Mouse (Mus musculus) bone marrow macrophage, adult 2 months (primary cell): ENCODE data around the gene Arhgef3. TPM values are rescaled to one million over a fixed set of nuclear protein-coding genes. Genes with fewer than 3 reads are reported as not detected.

Experiments used
- H3K27ac ChIP-seq: 2 replicates; pipeline ENCODE4 v1.5.1; 2012; ENCODE audit warnings: low read depth, low read length; ENCODE audit not compliant: insufficient read depth
- H3K4me1 ChIP-seq: 2 replicates; pipeline ENCODE4 v1.6.1; 2012; ENCODE audit warnings: low read length; ENCODE audit not compliant: control insufficient read depth, insufficient read depth
- H3K4me3 ChIP-seq: 2 replicates; pipeline ENCODE4 v1.5.1; 2012; ENCODE audit warnings: mild to moderate bottlenecking, low read length, moderate library complexity; ENCODE audit not compliant: insufficient read depth
- CTCF ChIP-seq: IDR thresholded peaks from 2 replicates; pipeline ENCODE4 v1.5.1; 2012; ENCODE audit warnings: low read depth, mild to moderate bottlenecking, low read length, moderate library complexity
- POLR2A ChIP-seq: IDR thresholded peaks from 2 replicates; pipeline ENCODE4 v1.6.1; 2012; ENCODE audit warnings: mild to moderate bottlenecking, low read depth, low read length, borderline replicate concordance
- polyA plus RNA-seq: library from polyadenylated mRNA; stranded (reverse); fragments of >200 nt; gene quantifications from 2 replicates; pipeline ENCODE4 v1.2.4, GENCODE M21; 2012; ENCODE audit not compliant: missing spikeins, insufficient read depth, insufficient read length

The Arhgef3 gene
- polyA plus RNA-seq, 1 experiment: 10.2 TPM

DNA sequence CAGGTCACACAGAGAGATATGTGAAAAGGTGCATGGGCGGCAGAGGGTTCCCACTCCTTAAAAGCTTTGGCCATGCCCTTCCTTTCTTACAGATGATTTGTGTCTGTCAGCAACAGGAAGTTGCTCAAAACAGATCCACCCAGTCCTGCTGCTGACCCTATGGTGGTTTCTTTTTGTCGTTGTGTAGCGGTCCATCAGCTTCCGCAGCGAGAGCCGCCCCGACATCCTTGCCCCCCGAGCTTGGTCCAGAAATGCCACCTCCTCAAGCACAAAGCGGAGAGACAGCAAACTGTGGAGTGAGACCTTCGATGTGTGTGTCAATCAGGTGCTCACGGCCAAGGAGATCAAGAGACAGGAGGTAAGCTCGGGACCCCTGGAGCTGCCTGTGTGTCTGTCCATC lies 264.7 kb downstream of the Arhgef3 start:
- Histone ChIP-seq H3K27ac (peak overlapping the region; percentile 71), H3K4me3 (peak overlapping the region; percentile 86), H3K4me1 (peaks cover 28% of the 10 kb centered on the region)
- no peak for TF ChIP-seq POLR2A

DNA sequence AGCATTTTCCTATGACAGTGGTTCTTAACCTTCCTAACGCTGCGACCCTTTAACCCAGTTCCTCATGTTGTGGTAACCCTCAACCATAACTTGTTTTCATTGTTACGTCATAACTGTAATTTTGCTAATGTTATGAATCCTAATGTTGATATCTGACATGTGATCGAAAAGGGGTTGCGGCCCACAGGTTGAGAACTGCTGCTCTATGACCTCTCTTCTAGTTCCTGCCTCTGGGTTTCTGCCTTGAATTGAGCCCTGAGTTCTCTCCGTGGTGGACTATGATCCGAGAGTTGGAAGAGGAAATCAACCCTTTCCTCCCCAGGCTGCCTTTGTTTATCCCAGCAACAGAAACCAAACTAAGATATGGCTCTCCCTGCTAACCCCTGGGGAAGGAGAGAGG lies 266.8 kb downstream of the Arhgef3 start:
- no peak overlapping the region for H3K27ac ChIP-seq
- H3K4me1 ChIP-seq: peaks cover 22% of the 10 kb centered on the region
- H3K4me3 ChIP-seq: no peak overlapping the region
- TF ChIP-seq CTCF (no peak), POLR2A (no peak)

- TF ChIP-seq CTCF: no peak
- TF ChIP-seq POLR2A: no peak
- H3K27ac ChIP-seq: no peak overlapping the region
- H3K4me1 ChIP-seq: peaks cover 18% of the 10 kb centered on the region
- H3K4me3 ChIP-seq: no peak overlapping the region
Observed at GRCm38 (mm10) chr14:27383321-27383830, 268.7 kb downstream of the Arhgef3 start.

DNA sequence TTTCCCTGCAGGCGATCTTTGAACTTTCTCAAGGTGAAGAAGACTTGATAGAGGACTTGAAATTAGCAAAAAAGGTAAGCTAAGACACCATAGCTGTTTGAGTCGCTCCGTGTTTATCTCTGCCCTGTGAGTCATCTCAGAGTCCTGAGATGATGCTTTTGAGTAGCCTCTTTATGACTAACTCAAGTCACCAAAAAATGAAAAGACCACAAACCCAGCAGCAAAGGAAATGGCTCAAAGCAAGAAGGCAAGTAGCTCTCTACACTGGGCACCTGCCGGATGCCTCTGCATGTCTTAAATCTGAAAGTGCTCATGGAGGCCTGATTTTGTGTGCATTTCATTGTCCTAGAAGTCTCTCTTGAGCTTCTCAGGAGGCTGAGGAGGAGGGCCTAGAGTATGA lies 269.4 kb downstream of the Arhgef3 start:
- no peak for TF ChIP-seq POLR2A
- TF ChIP-seq CTCF: no peak
- H3K27ac ChIP-seq: no peak overlapping the region
- H3K4me1 ChIP-seq: peaks cover 12% of the 10 kb centered on the region
- no peak overlapping the region for H3K4me3 ChIP-seq

DNA sequence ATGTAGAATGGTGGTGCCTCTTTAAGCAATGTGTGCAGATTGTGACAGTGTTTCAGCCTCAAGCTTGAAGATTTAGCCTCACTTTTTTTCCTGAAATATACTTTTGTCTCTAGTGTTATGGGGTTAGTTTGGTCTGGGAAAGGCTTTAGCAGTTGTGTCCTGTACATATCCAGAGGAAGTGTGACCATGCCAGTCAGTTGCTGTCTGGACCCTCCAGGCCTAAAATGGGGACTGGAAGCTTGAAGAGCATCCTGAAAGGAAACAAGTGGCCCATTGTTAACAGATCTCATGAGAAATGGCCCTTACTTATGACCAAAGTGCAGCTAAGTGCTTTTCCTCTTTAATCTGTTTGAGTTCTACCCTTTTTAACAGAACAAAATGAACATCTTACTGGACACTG lies 273.9 kb downstream of the Arhgef3 start:
- no peaks in the 10 kb centered on the region for H3K4me1 ChIP-seq
- no peak for TF ChIP-seq POLR2A
- no peak for TF ChIP-seq CTCF
- H3K4me3 ChIP-seq: no peak overlapping the region
- H3K27ac ChIP-seq: no peak overlapping the region

DNA sequence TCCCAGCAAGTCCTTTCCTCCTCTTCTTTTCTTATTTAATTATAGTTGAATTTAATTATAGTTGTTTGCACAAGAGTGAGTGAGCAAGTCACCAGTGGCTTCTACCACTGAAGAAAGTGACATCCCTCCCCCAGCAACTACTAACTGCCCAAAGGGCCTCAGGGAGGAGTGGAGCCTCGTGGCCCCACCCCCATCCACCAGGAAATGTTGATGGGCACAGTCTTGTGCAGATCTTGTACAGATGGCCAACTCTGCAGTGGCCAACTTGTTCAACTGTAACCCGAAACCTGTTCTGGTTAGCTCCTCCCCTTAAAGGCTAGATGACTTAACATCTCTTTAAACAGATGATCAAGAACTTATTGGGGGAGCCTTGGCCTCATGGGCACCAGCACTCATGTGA lies 275.0 kb downstream of the Arhgef3 start:
- H3K4me1 ChIP-seq: no peaks in the 10 kb centered on the region
- no peak overlapping the region for H3K4me3 ChIP-seq
- no peak overlapping the region for H3K27ac ChIP-seq
- no peak for TF ChIP-seq CTCF
- no peak for TF ChIP-seq POLR2A

- no peak overlapping the region for H3K4me3 ChIP-seq
- TF ChIP-seq POLR2A (no peak), CTCF (no peak)
- no peak overlapping the region for H3K27ac ChIP-seq
- no peaks in the 10 kb centered on the region for H3K4me1 ChIP-seq
Observed at GRCm38 (mm10) chr14:27390663-27391062, 276.0 kb downstream of the Arhgef3 start.

DNA sequence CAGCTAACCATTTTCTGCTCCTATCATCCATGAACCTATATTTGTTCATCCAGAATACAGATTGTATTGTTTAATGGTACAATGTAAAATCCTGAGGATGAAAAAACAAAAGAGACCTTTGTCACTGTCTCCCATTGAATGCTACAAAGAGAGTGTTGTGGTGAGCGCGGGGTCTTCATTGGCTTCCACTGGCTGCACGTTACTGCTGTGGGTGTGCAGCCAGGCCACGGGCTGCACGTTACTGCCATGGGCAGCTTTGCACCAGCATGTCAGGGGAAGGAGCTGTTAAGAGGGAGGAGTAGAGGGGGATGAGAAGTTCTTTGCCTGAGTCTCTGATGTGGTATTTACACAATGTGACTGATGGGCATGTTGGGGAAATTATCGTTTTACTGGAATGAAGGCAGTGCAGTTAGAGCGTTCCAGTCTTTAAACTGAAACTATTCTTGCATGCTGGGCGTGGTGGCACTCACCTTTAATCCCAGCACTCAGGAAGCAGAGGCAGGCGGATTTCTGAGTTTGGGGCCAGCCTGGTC lies 277.1 kb downstream of the Arhgef3 start:
- Histone ChIP-seq H3K27ac (no peak overlapping the region), H3K4me1 (no peaks in the 10 kb centered on the region), H3K4me3 (no peak overlapping the region)
- TF ChIP-seq POLR2A (no peak), CTCF (no peak)

DNA sequence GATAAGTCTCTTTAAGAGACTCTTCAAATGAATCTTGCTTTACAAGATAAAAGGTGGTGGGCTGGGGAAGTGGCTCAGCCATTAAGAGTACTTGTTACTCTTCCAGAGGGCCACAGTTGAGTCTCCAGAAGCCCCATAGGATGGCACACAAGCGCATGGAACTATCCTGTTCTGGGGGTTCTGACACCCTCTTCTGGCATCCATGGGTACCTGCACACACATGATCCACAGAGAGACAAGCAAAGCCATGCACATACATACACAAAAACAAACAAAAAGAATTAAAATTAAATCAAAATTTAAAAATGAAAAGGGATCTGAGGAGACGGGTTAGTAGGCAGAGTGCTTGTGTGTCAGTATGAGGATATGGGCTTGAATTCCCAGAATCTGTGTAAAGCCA lies 278.0 kb downstream of the Arhgef3 start:
- TF ChIP-seq POLR2A: no peak
- TF ChIP-seq CTCF: no peak
- peaks cover 6% of the 10 kb centered on the region for H3K4me1 ChIP-seq
- no peak overlapping the region for H3K27ac ChIP-seq
- no peak overlapping the region for H3K4me3 ChIP-seq

DNA sequence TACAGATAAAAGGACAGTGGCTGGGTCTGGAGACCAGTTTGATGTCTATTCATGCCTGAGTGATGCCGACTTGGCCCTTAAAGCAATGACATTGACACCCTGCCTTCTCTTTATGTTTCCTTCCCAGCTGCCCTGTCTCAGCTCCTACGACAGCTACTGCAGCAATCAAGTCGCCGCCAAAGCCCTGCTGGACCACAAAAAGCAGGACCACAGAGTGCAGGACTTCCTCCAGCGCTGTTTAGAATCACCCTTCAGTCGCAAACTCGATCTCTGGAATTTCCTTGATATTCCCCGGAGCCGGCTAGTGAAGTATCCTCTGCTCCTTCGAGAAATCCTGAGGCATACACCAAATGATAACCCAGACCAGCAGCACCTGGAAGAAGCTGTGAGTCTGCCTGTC lies 279.1 kb downstream of the Arhgef3 start:
- Histone ChIP-seq H3K4me1 (peaks cover 8% of the 10 kb centered on the region), H3K27ac (no peak overlapping the region), H3K4me3 (no peak overlapping the region)
- TF ChIP-seq CTCF (no peak), POLR2A (no peak)

- Histone ChIP-seq H3K4me3 (no peak overlapping the region), H3K4me1 (peaks cover 8% of the 10 kb centered on the region), H3K27ac (no peak overlapping the region)
- TF ChIP-seq POLR2A: no peak
- TF ChIP-seq CTCF: no peak
Observed at GRCm38 (mm10) chr14:27396424-27396823, 281.7 kb downstream of the Arhgef3 start.
